Mouse (Mus musculus) stomach, postnatal 0 days (tissue): Measurements from ENCODE around the gene Klf17. TPM values are rescaled to one million over a fixed set of nuclear protein-coding genes. Genes with fewer than 3 reads are reported as not detected.

ENCODE experiments used
- ATAC-seq: fragments of 200-750 bp; cut with Nextera tagmentation; 2 replicates; pipeline ENCODE4 v1.8.0; 2017; ENCODE audit not compliant: low FRiP score, low TSS enrichment
- DNase-seq: peaks from one replicate; pipeline ENCODE4 v3.0.0-alpha.2; 2016; ENCODE audit warnings: low spot score
- H3K27ac ChIP-seq: fragments of 300-500 bp; sonication (generic); replicated peaks from 2 replicates; pipeline ENCODE4 v1.5.1; 2014; ENCODE audit warnings: mild to moderate bottlenecking, control low read depth
- H3K27me3 ChIP-seq: fragments of 300-500 bp; sonication (generic); 2 replicates; pipeline ENCODE4 v1.6.1; 2014; ENCODE audit warnings: low read length; ENCODE audit not compliant: control insufficient read depth, insufficient read depth
- H3K36me3 ChIP-seq: fragments of 300-500 bp; sonication (generic); 2 replicates; pipeline ENCODE4 v1.6.1; 2014; ENCODE audit warnings: low read length, mixed read lengths; ENCODE audit not compliant: control insufficient read depth, insufficient read depth
- H3K4me1 ChIP-seq: fragments of 300-500 bp; sonication (generic); replicated peaks from 2 replicates; pipeline ENCODE4 v1.6.1; 2014; ENCODE audit warnings: antibody characterized with exemption; ENCODE audit not compliant: control insufficient read depth, insufficient read depth
- H3K4me2 ChIP-seq: fragments of 300-500 bp; sonication (generic); replicated peaks from 2 replicates; pipeline ENCODE4 v1.6.1; 2014; ENCODE audit warnings: low read depth, mild to moderate bottlenecking, control low read depth, moderate library complexity
- H3K4me3 ChIP-seq: fragments of 300-500 bp; sonication (generic); 2 replicates; pipeline ENCODE4 v1.5.1; 2014; ENCODE audit warnings: low read depth, low read length, control low read depth
- H3K9ac ChIP-seq: fragments of 300-500 bp; sonication (generic); 2 replicates; pipeline ENCODE4 v1.6.1; 2014; ENCODE audit warnings: mild to moderate bottlenecking, low read length, control low read depth, mixed read lengths
- H3K9me3 ChIP-seq: fragments of 300-500 bp; sonication (generic); 2 replicates; pipeline ENCODE4 v1.6.1; 2016; ENCODE audit warnings: low read length; ENCODE audit not compliant: control insufficient read depth
- CTCF ChIP-seq: IDR thresholded peaks from 2 replicates; pipeline ENCODE4 v1.5.1; 2016; ENCODE audit warnings: antibody characterized with exemption, low read depth, mild to moderate bottlenecking, moderate library complexity
- EP300 ChIP-seq: optimal IDR thresholded peaks from 2 replicates; pipeline ENCODE3; 2016; ENCODE audit warnings: antibody characterized with exemption
- WGBS: fragments of 180-500 bp; shearing (Covaris S2); extraction: QIAGEN DNeasy Blood & Tissue Kit; methylation state at CpG from one replicate; pipeline ENCODE4 v1.1.7; 2014; 5-methylcytosine and 5-hydroxymethylcytosine counted together
- polyA plus RNA-seq: library from polyadenylated mRNA; unstranded; fragments of >200 nt; fragmentation: Nextera tagmentation; extraction: Ambion mirVana; gene quantifications from 2 replicates; pipeline ENCODE4 v1.2.1, GENCODE M21; 2015

Klf17 gene
- polyA plus RNA-seq, result 0.12 and 0.16 TPM in 2 replicates

DNA sequence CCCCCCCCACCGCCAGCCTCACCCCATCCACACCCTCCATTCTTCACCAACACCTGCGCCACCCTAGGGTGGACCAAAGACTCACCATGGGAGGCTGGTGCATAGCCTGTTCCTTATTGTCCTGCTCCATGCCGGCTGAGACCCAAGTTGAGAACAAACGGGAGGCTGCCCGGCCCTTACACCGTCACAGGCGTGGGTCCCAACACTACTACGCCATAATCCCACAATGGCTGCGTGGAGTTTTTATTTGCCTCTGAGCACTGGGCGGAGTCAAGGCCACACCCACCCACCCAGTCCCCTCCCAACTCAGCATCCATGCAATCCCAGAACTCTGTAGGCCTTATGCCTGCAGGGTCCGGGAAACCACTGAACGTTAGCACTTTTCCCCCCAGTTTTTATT, at the start of gene Klf17:
Gene Klf17 (minus strand): TSS at position 233 of the 400 bp plus-strand sequence.
- ATAC-seq, result peak; percentile 57; the same call in 1 of the 2 replicates
- no peaks in the 10 kb centered on the region for H3K36me3 ChIP-seq
- no peaks in the 10 kb centered on the region for H3K4me1 ChIP-seq
- H3K4me2 ChIP-seq, result no peak within 1 kb of the TSS
- DNase-seq, result peak; percentile 24
- H3K4me3 ChIP-seq, result no peak within 1 kb of the TSS
- H3K27me3 ChIP-seq, result no peaks in the 10 kb centered on the region
- H3K9me3 ChIP-seq, result no peaks in the 10 kb centered on the region
- H3K9ac ChIP-seq, result no peak within 1 kb of the TSS
- no peak for TF ChIP-seq CTCF
- TF ChIP-seq EP300, result no peak
- no peak within 1 kb of the TSS for H3K27ac ChIP-seq
- WGBS, result 69% methylated on average over 11 of the region's 12 CpGs

DNA sequence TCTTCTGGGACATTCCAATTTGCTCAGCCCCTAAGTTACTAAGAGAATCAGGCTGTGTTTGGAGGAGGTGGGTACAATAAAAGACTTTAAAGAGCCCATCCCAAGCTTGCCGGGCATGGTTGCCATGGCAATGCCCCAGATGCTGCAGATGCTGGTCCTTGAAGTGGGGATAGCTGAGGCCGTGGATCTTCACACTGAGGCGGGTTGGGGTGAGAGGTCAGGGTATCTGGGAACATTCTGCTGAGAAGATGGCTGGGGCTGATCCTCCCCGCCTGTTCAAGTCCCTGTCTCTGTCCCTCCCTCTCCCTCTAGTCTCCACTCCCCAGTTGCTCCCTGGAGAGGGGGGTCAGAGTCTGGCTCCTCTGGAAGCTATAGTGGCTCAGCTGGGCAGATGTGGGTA, 48.9 kb upstream of the Klf17 start:
- DNase-seq (no peak), ATAC-seq (no peak)
- 61% methylated on average over 4 of the region's 4 CpGs for WGBS
- Histone ChIP-seq H3K9ac (no peak overlapping the region), H3K9me3 (no peaks in the 10 kb centered on the region), H3K27ac (no peak overlapping the region), H3K36me3 (no peaks in the 10 kb centered on the region), H3K4me1 (no peaks in the 10 kb centered on the region), H3K4me3 (no peak overlapping the region), H3K4me2 (no peak overlapping the region), H3K27me3 (no peaks in the 10 kb centered on the region)
- TF ChIP-seq EP300 (no peak), CTCF (no peak)

DNA sequence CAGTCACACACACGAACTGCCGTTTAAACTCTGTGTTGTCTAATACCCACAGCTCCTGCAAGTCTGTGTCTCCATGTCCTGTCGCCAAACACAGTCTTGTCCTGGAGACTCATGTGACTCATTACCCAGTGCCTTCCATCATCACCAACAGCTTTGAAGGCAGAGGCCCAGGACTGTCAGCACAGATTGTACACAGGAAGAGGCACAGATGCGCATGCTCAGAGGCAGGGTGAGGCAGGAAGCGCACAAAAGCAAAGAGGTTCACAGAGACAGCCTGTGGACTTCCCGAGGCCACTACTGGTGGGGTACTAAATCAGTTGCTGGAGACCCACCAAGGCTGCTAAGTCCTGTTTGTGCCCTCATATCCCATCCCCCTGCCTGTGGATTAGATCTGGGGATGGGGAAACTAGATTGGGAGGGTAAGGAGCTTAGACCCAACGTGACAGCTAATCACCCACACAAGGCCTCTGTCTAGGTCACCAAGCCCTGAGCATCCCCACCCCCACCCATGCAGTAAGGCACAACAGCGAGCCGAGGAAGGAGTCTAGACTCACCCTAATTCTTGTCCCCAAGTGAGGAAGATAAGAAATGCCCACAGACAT, 48.2 kb upstream of the Klf17 start:
- H3K9me3 ChIP-seq, result no peaks in the 10 kb centered on the region
- H3K36me3 ChIP-seq, result no peaks in the 10 kb centered on the region
- WGBS, result 53% methylated on average over 9 of the region's 9 CpGs
- no peak overlapping the region for H3K4me3 ChIP-seq
- DNase-seq (no peak), ATAC-seq (0 out of 2 replicates have a peak, but pooled peaks have one; percentile 21)
- TF ChIP-seq EP300, result no peak
- TF ChIP-seq CTCF, result no peak
- H3K9ac ChIP-seq, result no peak overlapping the region
- H3K4me1 ChIP-seq, result no peaks in the 10 kb centered on the region
- H3K4me2 ChIP-seq, result no peak overlapping the region
- no peaks in the 10 kb centered on the region for H3K27me3 ChIP-seq
- H3K27ac ChIP-seq, result no peak overlapping the region

DNA sequence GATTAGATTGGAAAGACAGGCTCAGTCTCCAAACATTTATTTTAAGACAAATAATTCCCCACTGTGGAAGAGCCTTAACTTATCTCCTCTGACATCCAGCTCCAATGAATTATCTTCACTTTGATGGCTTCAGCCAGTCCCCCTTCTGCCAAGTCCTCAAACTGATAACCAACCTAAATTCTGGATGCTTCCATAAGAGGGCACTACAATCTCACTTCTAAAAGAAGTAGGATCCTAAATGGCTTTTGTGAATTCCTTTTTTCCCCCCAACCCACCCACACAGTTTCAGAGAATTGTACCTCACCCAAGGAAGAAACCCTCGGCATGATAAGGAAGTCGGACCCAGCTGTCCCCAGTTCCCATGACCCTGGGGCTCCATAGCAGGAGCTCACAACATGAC, 45.5 kb upstream of the Klf17 start:
- H3K36me3 ChIP-seq, result no peaks in the 10 kb centered on the region
- no peak for ATAC-seq
- DNase-seq, result no peak
- H3K9me3 ChIP-seq, result no peaks in the 10 kb centered on the region
- 39% methylated on average over 2 of the region's 2 CpGs for WGBS
- no peaks in the 10 kb centered on the region for H3K4me1 ChIP-seq
- no peak overlapping the region for H3K9ac ChIP-seq
- no peak overlapping the region for H3K4me2 ChIP-seq
- no peak overlapping the region for H3K27ac ChIP-seq
- TF ChIP-seq EP300 (no peak), CTCF (peak; percentile 65)
- H3K4me3 ChIP-seq, result no peak overlapping the region
- no peaks in the 10 kb centered on the region for H3K27me3 ChIP-seq

DNA sequence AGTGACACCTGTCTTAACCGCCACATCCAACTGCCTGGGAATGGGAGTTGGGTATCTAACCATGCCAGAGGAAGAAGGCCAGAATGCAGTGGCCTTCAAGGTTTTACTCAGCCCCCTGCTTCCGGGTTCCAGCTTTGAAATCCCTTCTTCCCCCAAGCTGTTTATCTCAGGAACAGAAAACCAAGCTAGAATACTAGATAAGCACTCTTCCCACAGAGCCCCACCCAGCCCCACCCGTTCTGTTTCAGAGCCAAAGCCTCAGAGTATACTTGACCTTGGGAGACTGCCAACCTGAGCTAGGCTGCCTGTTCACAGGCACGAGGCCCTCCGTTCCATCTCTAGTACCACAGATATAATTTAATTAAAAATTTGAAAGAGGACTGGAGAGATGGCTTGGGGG, 41.5 kb upstream of the Klf17 start:
- ATAC-seq (peak; percentile 64), DNase-seq (peak; percentile 70)
- Histone ChIP-seq H3K36me3 (no peaks in the 10 kb centered on the region), H3K9ac (no peak overlapping the region), H3K27me3 (no peaks in the 10 kb centered on the region), H3K9me3 (no peaks in the 10 kb centered on the region), H3K4me1 (no peaks in the 10 kb centered on the region), H3K4me2 (no peak overlapping the region), H3K4me3 (no peak overlapping the region), H3K27ac (no peak overlapping the region)
- 35% methylated on average over 5 of the region's 5 CpGs for WGBS
- no peak for TF ChIP-seq CTCF
- TF ChIP-seq EP300, result no peak

DNA sequence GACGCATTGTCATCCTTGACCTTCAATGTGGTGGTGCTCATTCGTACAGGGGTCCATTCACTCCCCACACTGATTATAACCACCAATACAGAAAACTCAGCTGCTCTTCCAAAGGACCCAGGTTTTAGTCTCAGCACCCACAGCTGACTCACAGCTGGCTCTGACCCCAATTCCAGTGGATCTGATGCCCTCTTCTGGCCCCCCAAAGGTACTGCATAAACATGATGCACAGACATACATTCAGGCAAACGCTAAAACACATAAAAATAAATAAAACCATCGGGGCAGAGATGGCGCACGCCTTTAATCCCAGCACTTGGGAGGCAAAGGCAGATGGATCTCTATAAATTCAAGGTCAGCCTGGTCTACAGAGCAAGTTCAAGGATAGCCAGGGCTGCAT, 34.5 kb upstream of the Klf17 start:
- no peaks in the 10 kb centered on the region for H3K4me1 ChIP-seq
- 80% methylated on average over 6 of the region's 6 CpGs for WGBS
- DNase-seq (no peak), ATAC-seq (no peak)
- TF ChIP-seq EP300, result no peak
- TF ChIP-seq CTCF, result peak; percentile 43
- H3K4me2 ChIP-seq, result no peak overlapping the region
- no peaks in the 10 kb centered on the region for H3K9me3 ChIP-seq
- no peak overlapping the region for H3K4me3 ChIP-seq
- H3K27ac ChIP-seq, result no peak overlapping the region
- no peaks in the 10 kb centered on the region for H3K27me3 ChIP-seq
- H3K36me3 ChIP-seq, result no peaks in the 10 kb centered on the region
- no peak overlapping the region for H3K9ac ChIP-seq
